Mouse (Mus musculus) intestine, embryonic 16.5 days (tissue): ENCODE results near the gene Zfp275. TPM values are rescaled to one million over a fixed set of nuclear protein-coding genes. Genes with fewer than 3 reads are reported as not detected.
"Not testable (repeated sequence)": the region's sequence is repeated elsewhere in the genome, so short reads cannot be mapped to it uniquely, and the experiment has no call there.

Experiments
- ATAC-seq: fragments of 200-750 bp; cut with Nextera tagmentation; 2 replicates; pipeline ENCODE4 v1.8.0; 2017; ENCODE audit warnings: moderate TSS enrichment, moderate library complexity
- H3K27ac ChIP-seq: fragments of 300-500 bp; sonication (generic); 2 replicates; pipeline ENCODE4 v1.5.1; 2014; ENCODE audit warnings: mild to moderate bottlenecking, low read length
- H3K27me3 ChIP-seq: fragments of 300-500 bp; sonication (generic); replicated peaks from 2 replicates; pipeline ENCODE4 v1.6.1; 2014; ENCODE audit warnings: low read length, control low read depth, mixed read lengths; ENCODE audit not compliant: control insufficient read depth, insufficient read depth
- H3K36me3 ChIP-seq: fragments of 300-500 bp; sonication (generic); 2 replicates; pipeline ENCODE4 v1.6.1; 2014; ENCODE audit warnings: low read length, control low read depth; ENCODE audit not compliant: control insufficient read depth, insufficient read depth
- H3K4me1 ChIP-seq: fragments of 300-500 bp; sonication (generic); 2 replicates; pipeline ENCODE4 v1.6.1; 2014; ENCODE audit warnings: low read length, control low read depth, mixed read lengths; ENCODE audit not compliant: control insufficient read depth, insufficient read depth
- H3K4me2 ChIP-seq: fragments of 300-500 bp; sonication (generic); 2 replicates; pipeline ENCODE4 v1.6.1; 2014; ENCODE audit warnings: low read depth, low read length, control low read depth
- H3K4me3 ChIP-seq: fragments of 300-500 bp; sonication (generic); 2 replicates; pipeline ENCODE4 v1.5.1; 2014; ENCODE audit warnings: mild to moderate bottlenecking, low read length
- H3K9ac ChIP-seq: fragments of 300-500 bp; sonication (generic); 2 replicates; pipeline ENCODE4 v1.6.1; 2014; ENCODE audit warnings: low read depth, low read length
- H3K9me3 ChIP-seq: fragments of 300-500 bp; sonication (generic); 2 replicates; pipeline ENCODE4 v1.6.1; 2016; ENCODE audit warnings: low read length, control low read depth; ENCODE audit not compliant: control insufficient read depth
- WGBS: fragments of 180-500 bp; shearing (Covaris S2); extraction: QIAGEN DNeasy Blood & Tissue Kit; methylation state at CpG from one replicate; pipeline ENCODE4 v1.1.7; 2014; 5-methylcytosine and 5-hydroxymethylcytosine counted together
- polyA plus RNA-seq: library from polyadenylated mRNA; unstranded; fragments of >200 nt; fragmentation: Nextera tagmentation; extraction: Ambion mirVana; gene quantifications from 2 replicates; pipeline ENCODE4 v1.2.1, GENCODE M21; 2015

Zfp275 gene
- 7.4 and 8.1 TPM in 2 replicates for polyA plus RNA-seq

GRCm38 (mm10) chrX:73342483-73342895 lies at the start of gene Zfp275:
TSS of gene Zfp275 (plus strand) at chrX:73342621.
- H3K4me1 ChIP-seq = 0 out of 2 replicates have a peak, but pooled peaks cover 3% of the 10 kb centered on the region
- H3K27me3 ChIP-seq = no peaks in the 10 kb centered on the region
- H3K4me3 ChIP-seq = peak within 1 kb of the TSS; percentile 58
- H3K27ac ChIP-seq = no peak within 1 kb of the TSS
- H3K4me2 ChIP-seq = peak within 1 kb of the TSS; percentile 52
- 15% methylated on average over 37 of the region's 37 CpGs for WGBS
- peak within 1 kb of the TSS; percentile 71 for H3K9ac ChIP-seq
- peak; percentile 96 for ATAC-seq
- no peaks in the 10 kb centered on the region for H3K9me3 ChIP-seq
- H3K36me3 ChIP-seq = no peaks in the 10 kb centered on the region

DNA sequence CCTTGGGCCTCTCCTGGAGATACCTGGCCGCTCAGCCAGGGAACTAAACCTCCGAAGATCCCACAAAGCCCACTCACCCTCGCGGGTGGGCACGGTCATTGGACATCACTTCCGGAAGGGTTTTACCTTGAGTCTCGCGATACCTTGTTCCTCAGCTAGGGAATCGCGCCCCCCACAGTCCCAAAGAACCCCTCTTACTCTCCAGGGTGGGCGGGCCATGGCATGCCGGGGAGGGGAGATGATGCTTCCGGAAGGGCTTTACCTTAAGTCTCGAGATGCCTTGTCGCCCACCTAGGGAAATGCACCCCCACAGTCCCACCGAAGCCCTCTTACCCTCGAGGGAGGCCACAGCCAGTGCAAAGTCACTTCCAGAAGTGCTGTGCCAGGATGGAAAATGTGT lies 49.5 kb upstream of the Zfp275 start, which contains the start of the genes Xlr5a and Xlr5c:
Gene Xlr5a (minus strand): TSS at position 101 of the 400 bp plus-strand sequence.
Gene Xlr5c (minus strand): TSS at position 101 of the 400 bp plus-strand sequence.
- H3K4me1 ChIP-seq, ATAC-seq, H3K4me3 ChIP-seq, H3K9ac ChIP-seq, H3K4me2 ChIP-seq, H3K27me3 ChIP-seq, H3K36me3 ChIP-seq, H3K9me3 ChIP-seq, H3K27ac ChIP-seq: not testable (repeated sequence)
- WGBS = 84% methylated on average over 12 of the region's 17 CpGs

DNA sequence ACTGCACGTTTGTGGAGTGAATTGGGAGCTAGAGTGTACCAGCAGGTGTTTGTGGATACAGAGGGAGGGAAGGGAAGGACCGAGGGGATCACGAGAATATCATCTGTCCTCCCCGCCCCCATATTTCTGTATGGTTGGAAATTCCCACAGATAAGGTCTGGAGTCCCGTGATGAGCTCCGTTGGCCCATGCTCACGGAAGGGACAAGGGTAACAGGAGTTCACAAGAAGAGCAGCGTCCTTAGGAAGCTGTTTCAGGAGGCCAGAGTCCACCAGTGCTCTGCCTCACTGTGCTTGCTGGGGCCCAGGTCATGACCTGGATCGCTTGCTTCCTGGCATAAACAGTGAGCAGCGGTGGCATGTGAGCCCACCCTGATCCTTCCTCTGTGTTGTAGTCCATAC lies 46.7 kb upstream of the Zfp275 start:
- not testable (repeated sequence) for H3K27me3 ChIP-seq, ATAC-seq, H3K27ac ChIP-seq, H3K4me1 ChIP-seq, H3K9ac ChIP-seq, H3K36me3 ChIP-seq, H3K4me2 ChIP-seq, H3K4me3 ChIP-seq, H3K9me3 ChIP-seq
- WGBS = 27% methylated on average over 7 of the region's 10 CpGs

DNA sequence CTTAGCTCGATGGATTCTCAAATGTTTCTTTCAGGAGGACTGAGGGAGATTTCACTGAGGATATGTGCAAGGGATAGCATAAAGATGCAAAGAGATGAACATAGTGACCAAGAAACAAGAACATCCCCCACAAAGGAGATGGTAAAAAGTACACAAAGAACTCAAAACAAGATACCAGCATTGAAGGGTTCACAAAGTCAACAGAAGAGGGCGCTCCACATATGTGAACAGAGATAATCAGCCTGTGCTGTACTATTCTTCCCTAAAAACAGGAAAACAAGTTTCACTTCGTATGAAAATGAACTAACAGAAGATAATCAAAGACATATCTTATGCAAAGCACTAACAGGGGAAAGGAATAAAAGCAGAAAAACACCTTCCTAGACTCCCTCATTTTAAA lies 29.9 kb upstream of the Zfp275 start:
- H3K27ac ChIP-seq = no peak overlapping the region
- no peaks in the 10 kb centered on the region for H3K9me3 ChIP-seq
- no peaks in the 10 kb centered on the region for H3K4me1 ChIP-seq
- no peaks in the 10 kb centered on the region for H3K27me3 ChIP-seq
- no peak overlapping the region for H3K4me3 ChIP-seq
- no peak overlapping the region for H3K4me2 ChIP-seq
- no peak for ATAC-seq
- H3K9ac ChIP-seq = no peak overlapping the region
- WGBS = 40% methylated on average over 3 of the region's 3 CpGs
- no peaks in the 10 kb centered on the region for H3K36me3 ChIP-seq

- H3K4me2 ChIP-seq = no peak overlapping the region
- H3K36me3 ChIP-seq = no peaks in the 10 kb centered on the region
- no peak overlapping the region for H3K27ac ChIP-seq
- no peaks in the 10 kb centered on the region for H3K27me3 ChIP-seq
- H3K9me3 ChIP-seq = no peaks in the 10 kb centered on the region
- no peak for ATAC-seq
- WGBS = 69% methylated on average over 3 of the region's 3 CpGs
- H3K4me1 ChIP-seq = no peaks in the 10 kb centered on the region
- no peak overlapping the region for H3K4me3 ChIP-seq
- H3K9ac ChIP-seq = no peak overlapping the region
Measured at GRCm38 (mm10) chrX:73321029-73321428, 21.4 kb upstream of the Zfp275 start.

DNA sequence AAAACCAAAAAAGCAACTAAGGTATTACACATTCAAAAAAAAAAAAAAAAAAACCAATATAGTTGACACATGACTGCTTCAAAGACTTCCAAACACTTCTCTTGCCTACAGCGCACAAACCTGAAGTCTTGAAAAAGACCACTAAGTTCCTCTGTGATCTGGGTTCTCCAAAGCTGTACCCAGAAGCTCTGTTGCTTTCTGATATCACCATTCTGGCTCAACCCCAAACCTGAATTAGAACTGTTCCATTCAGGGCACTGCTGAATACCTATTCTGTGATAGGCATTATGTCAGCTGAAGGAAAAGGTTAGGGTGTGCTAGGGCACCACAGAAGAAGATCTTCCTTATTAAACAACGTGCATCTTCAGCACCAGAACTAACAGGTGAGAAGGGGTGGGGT lies 15.2 kb upstream of the Zfp275 start:
- no peak for ATAC-seq
- Histone ChIP-seq H3K4me1 (no peaks in the 10 kb centered on the region), H3K4me2 (no peak overlapping the region), H3K27ac (no peak overlapping the region), H3K36me3 (no peaks in the 10 kb centered on the region), H3K9me3 (no peaks in the 10 kb centered on the region), H3K27me3 (no peaks in the 10 kb centered on the region), H3K4me3 (no peak overlapping the region), H3K9ac (no peak overlapping the region)
- WGBS = 69% methylated on average over 2 of the region's 2 CpGs

DNA sequence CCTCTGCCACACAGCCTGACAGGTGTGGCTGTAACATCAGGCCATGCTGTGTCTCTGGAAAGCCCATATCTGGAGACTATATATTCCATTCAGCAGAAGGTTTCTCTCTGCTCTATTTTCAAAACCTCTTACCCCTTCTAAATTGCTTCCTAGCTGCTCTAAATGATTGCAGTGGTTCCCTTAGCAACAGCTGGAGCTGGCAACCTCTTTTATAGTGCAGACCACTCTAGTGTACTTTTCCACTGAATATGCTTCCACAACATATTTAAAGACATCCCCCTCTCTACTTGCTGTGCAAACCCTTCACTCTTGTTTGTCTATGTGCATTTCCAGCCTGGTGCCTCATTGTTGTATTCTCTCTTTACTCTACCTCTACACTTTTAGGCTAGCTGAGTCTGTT lies 8.9 kb upstream of the Zfp275 start:
- ATAC-seq = no peak
- Histone ChIP-seq H3K4me1 (no peaks in the 10 kb centered on the region), H3K4me3 (no peak overlapping the region)

DNA sequence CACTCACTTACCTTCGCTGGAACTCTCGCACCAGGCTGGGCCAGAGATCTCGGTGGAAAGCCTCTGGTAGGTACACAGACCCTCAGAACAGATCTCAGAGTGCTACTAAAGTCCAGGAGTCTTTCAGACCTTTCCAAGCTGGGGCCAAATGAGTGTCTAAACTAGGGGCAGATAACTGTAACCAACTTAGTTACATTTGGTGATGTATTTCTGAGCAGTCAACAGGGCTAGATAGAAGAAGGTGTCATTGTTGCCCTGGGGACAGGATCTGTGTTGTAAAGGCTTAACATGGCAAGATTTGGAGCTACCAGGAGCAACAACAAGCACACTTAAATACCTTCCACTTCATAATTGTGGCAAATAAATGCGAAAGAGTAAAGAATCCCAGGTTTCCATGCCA lies 5.7 kb upstream of the Zfp275 start, which contains the start of gene Gm45015:
Gene Gm45015 (minus strand): TSS at position 101 of the 400 bp plus-strand sequence.
- no peak within 1 kb of the TSS for H3K4me2 ChIP-seq
- WGBS = 88% methylated on average over 4 of the region's 4 CpGs
- no peak for ATAC-seq
- H3K4me3 ChIP-seq = no peak within 1 kb of the TSS
- H3K27me3 ChIP-seq = no peaks in the 10 kb centered on the region
- H3K36me3 ChIP-seq = no peaks in the 10 kb centered on the region
- no peak within 1 kb of the TSS for H3K27ac ChIP-seq
- no peaks in the 10 kb centered on the region for H3K9me3 ChIP-seq
- H3K4me1 ChIP-seq = no peaks in the 10 kb centered on the region
- H3K9ac ChIP-seq = no peak within 1 kb of the TSS

More for the DNA sequence above, 8.9 kb upstream of the Zfp275 start:
- H3K4me2 ChIP-seq = no peak overlapping the region
- no peak overlapping the region for H3K27ac ChIP-seq
- no peaks in the 10 kb centered on the region for H3K9me3 ChIP-seq
- H3K9ac ChIP-seq = no peak overlapping the region
- no peaks in the 10 kb centered on the region for H3K27me3 ChIP-seq
- H3K36me3 ChIP-seq = no peaks in the 10 kb centered on the region

DNA sequence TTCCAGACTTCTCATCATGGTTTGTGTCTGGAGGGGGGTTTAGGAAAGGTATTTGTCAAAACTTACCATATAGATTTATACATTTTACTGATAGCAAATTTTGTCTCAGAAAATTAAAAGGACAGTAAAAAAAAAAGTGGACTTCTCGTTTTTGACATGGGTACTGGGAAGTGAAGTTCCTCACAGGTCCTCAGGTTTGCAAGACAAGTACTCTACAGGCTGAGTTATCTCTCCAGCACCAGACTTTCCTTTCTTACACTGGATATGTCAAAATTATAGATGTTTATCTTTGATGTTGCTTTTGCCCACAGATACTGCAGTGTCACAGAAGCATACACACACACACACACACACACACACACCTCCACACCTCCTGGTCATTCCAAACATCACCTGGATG lies 948 bp upstream of the Zfp275 start:
- 0 out of 2 replicates have a peak, but pooled peaks cover 3% of the 10 kb centered on the region for H3K4me1 ChIP-seq
- no peak overlapping the region for H3K27ac ChIP-seq
- H3K27me3 ChIP-seq = no peaks in the 10 kb centered on the region
- WGBS = 67% methylated on average over 1 of the region's 1 CpGs
- no peaks in the 10 kb centered on the region for H3K36me3 ChIP-seq
- no peak overlapping the region for H3K9ac ChIP-seq
- no peaks in the 10 kb centered on the region for H3K9me3 ChIP-seq
- no peak overlapping the region for H3K4me3 ChIP-seq
- no peak for ATAC-seq
- H3K4me2 ChIP-seq = no peak overlapping the region

- no peak overlapping the region for H3K27ac ChIP-seq
- H3K9me3 ChIP-seq = no peaks in the 10 kb centered on the region
- H3K4me3 ChIP-seq = peak overlapping the region; percentile 58
- H3K9ac ChIP-seq = no peak overlapping the region
- no peaks in the 10 kb centered on the region for H3K36me3 ChIP-seq
- peak overlapping the region; percentile 23; the same call in 1 of the 2 replicates for H3K4me2 ChIP-seq
- H3K27me3 ChIP-seq = no peaks in the 10 kb centered on the region
- 38% methylated on average over 3 of the region's 3 CpGs for WGBS
- ATAC-seq = peak; percentile 13; the same call in 1 of the 2 replicates
- 0 out of 2 replicates have a peak, but pooled peaks cover 3% of the 10 kb centered on the region for H3K4me1 ChIP-seq
Measured at GRCm38 (mm10) chrX:73342068-73342467, 353 bp upstream of the Zfp275 start.
